Mouse (Mus musculus): ENCODE measurements around the gene Dclk3. TPM values are rescaled to one million over a fixed set of nuclear protein-coding genes. Genes with fewer than 3 reads are reported as not detected.

The Dclk3 gene
- polyA plus RNA-seq, 1 experiment from 2014 or later, result 12.2 TPM

GRCm38 (mm10) chr9:111495561-111495960 lies 56.7 kb downstream of the Dclk3 start:
- H3K4me2 ChIP-seq, result no peak overlapping the region
- WGBS, result 0% methylated on average over 5 of the region's 5 CpGs

GRCm38 (mm10) chr9:111497074-111497811 lies 58.4 kb downstream of the Dclk3 start:
- Histone ChIP-seq H3K4me3 (replicated peaks) (no peak overlapping the region), H3K27me3 (replicated peaks) (no peaks in the 10 kb centered on the region), H3K9me3 (replicated peaks) (no peaks in the 10 kb centered on the region), H3K4me1 (peaks cover 16% of the 10 kb centered on the region; the same call in 1 of the 2 replicates), H3K27ac (replicated peaks) (no peak overlapping the region; the same call in 1 of the 2 replicates), H3K9ac (replicated peaks) (no peak overlapping the region), H3K36me3 (no peaks in the 10 kb centered on the region), H3K4me2 (no peak overlapping the region)
- peak; percentile 81; the same call in 1 of the 2 replicates for ATAC-seq (ENCODE audit: low FRiP score)
- WGBS, result 24% methylated on average over 9 of the region's 9 CpGs

More at GRCm38 (mm10) chr9:111495561-111495960, 56.7 kb downstream of the Dclk3 start:
- Histone ChIP-seq H3K27ac (replicated peaks) (no peak overlapping the region), H3K9me3 (replicated peaks) (no peaks in the 10 kb centered on the region), H3K36me3 (no peaks in the 10 kb centered on the region), H3K4me1 (peaks cover 16% of the 10 kb centered on the region; the same call in 1 of the 2 replicates), H3K4me3 (replicated peaks) (no peak overlapping the region), H3K9ac (replicated peaks) (no peak overlapping the region), H3K27me3 (replicated peaks) (no peaks in the 10 kb centered on the region; the same call in 1 of the 2 replicates)
- 0 out of 2 replicates have a peak, but pooled peaks have one; percentile 65 for ATAC-seq (ENCODE audit: low FRiP score)

GRCm38 (mm10) chr9:111500211-111500610 lies 61.3 kb downstream of the Dclk3 start:
- Histone ChIP-seq H3K36me3 (no peaks in the 10 kb centered on the region), H3K27me3 (replicated peaks) (no peaks in the 10 kb centered on the region), H3K27ac (replicated peaks) (no peak overlapping the region), H3K4me3 (replicated peaks) (no peak overlapping the region), H3K4me1 (peaks cover 16% of the 10 kb centered on the region; the same call in 1 of the 2 replicates), H3K9me3 (replicated peaks) (no peaks in the 10 kb centered on the region), H3K4me2 (no peak overlapping the region), H3K9ac (replicated peaks) (no peak overlapping the region)
- no peak for ATAC-seq (ENCODE audit: low FRiP score)
- WGBS, result 88% methylated on average over 9 of the region's 9 CpGs

- WGBS, result 30% methylated on average over 3 of the region's 3 CpGs
- H3K36me3 ChIP-seq, result no peaks in the 10 kb centered on the region
- H3K9ac ChIP-seq (replicated peaks), result no peak overlapping the region
- no peak overlapping the region for H3K4me3 ChIP-seq (replicated peaks)
- H3K4me1 ChIP-seq, result no peaks in the 10 kb centered on the region
- H3K9me3 ChIP-seq (replicated peaks), result no peaks in the 10 kb centered on the region
- no peak overlapping the region for H3K27ac ChIP-seq (replicated peaks)
- ATAC-seq (ENCODE audit: low FRiP score), result no peak
- H3K4me2 ChIP-seq, result no peak overlapping the region
- no peaks in the 10 kb centered on the region for H3K27me3 ChIP-seq (replicated peaks)
These were observed 67.2 kb downstream of the Dclk3 start for GRCm38 (mm10) chr9:111506075-111506474.

GRCm38 (mm10) chr9:111514586-111515473 lies 75.9 kb downstream of the Dclk3 start:
- ATAC-seq (ENCODE audit: low FRiP score), result no peak
- Histone ChIP-seq H3K4me3 (replicated peaks) (no peak overlapping the region), H3K9ac (replicated peaks) (no peak overlapping the region), H3K27me3 (replicated peaks) (no peaks in the 10 kb centered on the region), H3K4me2 (no peak overlapping the region), H3K36me3 (no peaks in the 10 kb centered on the region), H3K9me3 (replicated peaks) (no peaks in the 10 kb centered on the region), H3K4me1 (peaks cover 3% of the 10 kb centered on the region; the same call in 1 of the 2 replicates), H3K27ac (replicated peaks) (no peak overlapping the region)
- WGBS, result 67% methylated on average over 15 of the region's 15 CpGs

- ATAC-seq (ENCODE audit: low FRiP score), result no peak
- Histone ChIP-seq H3K4me3 (replicated peaks) (no peak overlapping the region), H3K9ac (replicated peaks) (no peak overlapping the region), H3K9me3 (replicated peaks) (no peaks in the 10 kb centered on the region), H3K36me3 (no peaks in the 10 kb centered on the region), H3K27me3 (replicated peaks) (no peaks in the 10 kb centered on the region), H3K4me2 (no peak overlapping the region), H3K4me1 (peaks cover 3% of the 10 kb centered on the region; the same call in 1 of the 2 replicates), H3K27ac (replicated peaks) (no peak overlapping the region)
- WGBS, result 86% methylated on average over 3 of the region's 3 CpGs
These were observed 76.7 kb downstream of the Dclk3 start for GRCm38 (mm10) chr9:111515536-111515935.

GRCm38 (mm10) chr9:111522226-111522625 lies 83.3 kb downstream of the Dclk3 start:
- WGBS, result 95% methylated on average over 7 of the region's 7 CpGs
- no peaks in the 10 kb centered on the region for H3K4me1 ChIP-seq
- H3K4me3 ChIP-seq (replicated peaks), result no peak overlapping the region
- H3K4me2 ChIP-seq, result no peak overlapping the region
- H3K9me3 ChIP-seq (replicated peaks), result no peaks in the 10 kb centered on the region
- ATAC-seq (ENCODE audit: low FRiP score), result no peak
- H3K36me3 ChIP-seq, result no peaks in the 10 kb centered on the region
- no peaks in the 10 kb centered on the region for H3K27me3 ChIP-seq (replicated peaks)
- H3K9ac ChIP-seq (replicated peaks), result no peak overlapping the region
- no peak overlapping the region for H3K27ac ChIP-seq (replicated peaks)

- Histone ChIP-seq H3K36me3 (no peaks in the 10 kb centered on the region), H3K27ac (replicated peaks) (no peak overlapping the region), H3K4me1 (no peaks in the 10 kb centered on the region), H3K4me2 (no peak overlapping the region), H3K27me3 (replicated peaks) (no peaks in the 10 kb centered on the region), H3K9ac (replicated peaks) (no peak overlapping the region), H3K4me3 (replicated peaks) (no peak overlapping the region), H3K9me3 (replicated peaks) (no peaks in the 10 kb centered on the region)
- WGBS, result 94% methylated on average over 11 of the region's 11 CpGs
- ATAC-seq (ENCODE audit: low FRiP score), result no peak
These were observed 84.2 kb downstream of the Dclk3 start for GRCm38 (mm10) chr9:111523111-111523510.

GRCm38 (mm10) chr9:111523871-111524270 lies 85.0 kb downstream of the Dclk3 start:
- Histone ChIP-seq H3K27me3 (replicated peaks) (no peaks in the 10 kb centered on the region), H3K4me2 (no peak overlapping the region), H3K9me3 (replicated peaks) (no peaks in the 10 kb centered on the region), H3K27ac (replicated peaks) (no peak overlapping the region), H3K4me1 (no peaks in the 10 kb centered on the region), H3K36me3 (no peaks in the 10 kb centered on the region), H3K4me3 (replicated peaks) (no peak overlapping the region), H3K9ac (replicated peaks) (no peak overlapping the region)
- ATAC-seq (ENCODE audit: low FRiP score), result no peak
- WGBS, result 98% methylated on average over 3 of the region's 3 CpGs

- 29% methylated on average over 7 of the region's 7 CpGs for WGBS
- no peaks in the 10 kb centered on the region for H3K36me3 ChIP-seq
- no peaks in the 10 kb centered on the region for H3K9me3 ChIP-seq (replicated peaks)
- H3K4me1 ChIP-seq, result no peaks in the 10 kb centered on the region
- H3K4me2 ChIP-seq, result no peak overlapping the region
- no peak overlapping the region for H3K4me3 ChIP-seq (replicated peaks)
- no peak overlapping the region for H3K9ac ChIP-seq (replicated peaks)
- no peak for ATAC-seq (ENCODE audit: low FRiP score)
- H3K27me3 ChIP-seq (replicated peaks), result no peaks in the 10 kb centered on the region
- H3K27ac ChIP-seq (replicated peaks), result no peak overlapping the region
These were observed 96.0 kb downstream of the Dclk3 start for GRCm38 (mm10) chr9:111534744-111535423.

- no peak for ATAC-seq (ENCODE audit: low FRiP score)
- no peak overlapping the region for H3K4me2 ChIP-seq
- no peaks in the 10 kb centered on the region for H3K4me1 ChIP-seq
- H3K9me3 ChIP-seq (replicated peaks), result no peaks in the 10 kb centered on the region
- H3K4me3 ChIP-seq (replicated peaks), result no peak overlapping the region
- H3K27ac ChIP-seq (replicated peaks), result no peak overlapping the region
- no peaks in the 10 kb centered on the region for H3K27me3 ChIP-seq (replicated peaks)
- 68% methylated on average over 8 of the region's 8 CpGs for WGBS
- no peak overlapping the region for H3K9ac ChIP-seq (replicated peaks)
- no peaks in the 10 kb centered on the region for H3K36me3 ChIP-seq
These were observed 96.7 kb downstream of the Dclk3 start for GRCm38 (mm10) chr9:111535445-111536064.

Data from neural tube, embryonic 15.5 days (tissue).